Comparison of ENCODE assay signal across 10 mouse cellular contexts in the genomic region with DNA sequence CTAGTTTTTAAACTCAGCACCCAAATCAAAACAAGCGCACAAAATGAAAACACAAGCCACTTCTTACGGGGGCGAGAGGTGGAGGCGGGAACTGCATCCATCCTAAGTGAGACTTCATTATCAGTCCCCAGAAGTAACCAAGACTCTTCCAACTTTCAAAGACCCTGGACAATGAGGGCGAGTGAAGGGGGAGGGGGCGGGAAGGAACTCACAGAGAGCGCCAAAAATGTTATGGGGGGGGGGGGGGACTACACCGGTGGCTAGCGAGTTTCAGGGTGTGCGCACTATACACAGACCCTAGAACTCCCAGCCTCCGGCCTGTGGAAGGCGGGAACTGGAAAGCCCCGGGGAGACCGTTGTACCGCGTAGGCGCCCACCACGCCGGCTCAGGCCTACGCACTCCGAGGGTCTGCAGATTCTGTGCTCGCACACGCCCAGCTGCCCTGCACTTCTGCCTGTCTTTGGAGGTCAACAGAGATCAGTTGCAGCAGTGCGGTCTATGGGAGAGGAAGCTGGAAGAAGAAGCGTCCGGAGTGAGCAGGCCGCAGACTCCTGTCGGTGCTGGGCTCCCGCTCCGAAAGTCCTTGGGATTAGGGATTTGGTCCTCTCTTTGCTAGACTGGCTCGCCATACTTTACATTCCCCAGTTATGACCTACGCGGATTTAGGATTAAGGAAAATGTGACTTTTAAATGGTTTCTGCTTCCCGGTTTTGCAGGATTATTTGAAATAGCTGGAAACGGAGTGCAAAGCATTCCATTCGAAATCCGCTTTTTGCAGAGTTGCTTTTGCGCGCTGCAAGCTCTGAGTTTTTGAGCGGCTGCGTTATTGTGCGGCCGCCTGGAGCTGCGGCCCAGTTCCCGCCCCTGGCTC. TPM values are rescaled to one million over a fixed set of nuclear protein-coding genes. Genes with fewer than 3 reads are reported as not detected.
DNase-seq lines count a peak whose midpoint lies in the region; ATAC-seq and TF ChIP-seq lines count a peak whose summit lies in the region.
"Had no signal": no experiment of that assay in that cellular context is flagged by ENCODE, and none has a peak within 500 bp of the region (broad histone marks: within the 10 kb centered on the region; RNA-seq: fewer than 3 reads in every experiment).

No protein-coding gene starts in this region.

- DNase-seq in cerebellum, postnatal 10 days, result peak; percentile 20 to 42
- no peak for DNase-seq in cerebellum, adult 11 months
- no peak for DNase-seq in lung, adult 18-20 months
- DNase-seq in forebrain, postnatal 0 days, result peak; percentile 75
- no peak for DNase-seq in lung, postnatal 0 days (ENCODE audit: low spot score)
- DNase-seq in adrenal gland, postnatal 36 days, result no peak
- DNase-seq: liver, embryonic 13.5 days had no signal

- no peaks in the 10 kb centered on the region for H3K36me3 ChIP-seq in lung, embryonic 15.5 days
- no peaks in the 10 kb centered on the region for H3K36me3 ChIP-seq in forebrain, postnatal 0 days (ENCODE audit: insufficient read depth)
- no peaks in the 10 kb centered on the region for H3K36me3 ChIP-seq in midbrain, embryonic 16.5 days (ENCODE audit: control insufficient read depth, insufficient read depth, low read length)
- no peaks in the 10 kb centered on the region for H3K36me3 ChIP-seq in lung, postnatal 0 days (ENCODE audit: insufficient read depth, low read length)
- H3K36me3 ChIP-seq: liver, embryonic 13.5 days had no signal

- ATAC-seq in lung, embryonic 15.5 days (ENCODE audit: borderline replicate concordance, extremely low read depth, low FRiP score, low TSS enrichment), result no peak
- no peak for ATAC-seq in forebrain, postnatal 0 days
- no peak for ATAC-seq in midbrain, embryonic 16.5 days
- ATAC-seq in lung, postnatal 0 days, result no peak

- H3K4me3 ChIP-seq in lung, embryonic 15.5 days, result peak overlapping the region; percentile 18; the same call in 1 of the 2 replicates
- H3K4me3 ChIP-seq in forebrain, postnatal 0 days (ENCODE audit: low read depth, low read length), result peak overlapping the region; percentile 42
- H3K4me3 ChIP-seq in midbrain, embryonic 16.5 days (ENCODE audit: low read depth, low read length), result peak overlapping the region; percentile 37
- no peak overlapping the region for H3K4me3 ChIP-seq in lung, postnatal 0 days (ENCODE audit: low read depth, low read length)
- H3K4me3 ChIP-seq: liver, embryonic 13.5 days had no signal

- no peaks in the 10 kb centered on the region for H3K9me3 ChIP-seq in lung, embryonic 15.5 days
- no peaks in the 10 kb centered on the region for H3K9me3 ChIP-seq in forebrain, postnatal 0 days (ENCODE audit: low read length)
- H3K9me3 ChIP-seq in midbrain, embryonic 16.5 days (replicated peaks; ENCODE audit: control insufficient read depth, low read length, poor library complexity, severe bottlenecking), result no peaks in the 10 kb centered on the region
- no peaks in the 10 kb centered on the region for H3K9me3 ChIP-seq in lung, postnatal 0 days (ENCODE audit: low read length)
- H3K9me3 ChIP-seq: liver, embryonic 13.5 days had no signal

- H3K27ac ChIP-seq in lung, embryonic 15.5 days, result no peak overlapping the region
- 0 out of 2 replicates have a peak overlapping the region, but pooled peaks have one; percentile 15 for H3K27ac ChIP-seq in forebrain, postnatal 0 days (ENCODE audit: low read depth, low read length)
- no peak overlapping the region for H3K27ac ChIP-seq in midbrain, embryonic 16.5 days (ENCODE audit: low read length)
- no peak overlapping the region for H3K27ac ChIP-seq in lung, postnatal 0 days (ENCODE audit: low read length)
- H3K27ac ChIP-seq: liver, embryonic 13.5 days had no signal

- 2% methylated on average over 45 of the region's 45 CpGs for WGBS in lung, embryonic 15.5 days
- 3% methylated on average over 45 of the region's 45 CpGs for WGBS in forebrain, postnatal 0 days
- WGBS in midbrain, embryonic 16.5 days, result 2% methylated on average over 45 of the region's 45 CpGs
- 3% methylated on average over 45 of the region's 45 CpGs for WGBS in lung, postnatal 0 days

- H3K4me2 ChIP-seq in lung, embryonic 15.5 days, result peak overlapping the region; percentile 4; the same call in 1 of the 2 replicates
- H3K4me2 ChIP-seq in forebrain, postnatal 0 days (ENCODE audit: low read depth), result peak overlapping the region; percentile 75
- peak overlapping the region; percentile 61 for H3K4me2 ChIP-seq in midbrain, embryonic 16.5 days (ENCODE audit: low read length)
- H3K4me2 ChIP-seq in lung, postnatal 0 days (replicated peaks; ENCODE audit: low read depth, low read length), result no peak overlapping the region
- H3K4me2 ChIP-seq: liver, embryonic 13.5 days had no signal

- TF ChIP-seq EP300 in lung, postnatal 0 days (IDR thresholded peaks at IDR 0.05), result no peak

- H3K9ac ChIP-seq in lung, embryonic 15.5 days, result no peak overlapping the region
- H3K9ac ChIP-seq in forebrain, postnatal 0 days, result peak overlapping the region; percentile 49
- no peak overlapping the region for H3K9ac ChIP-seq in midbrain, embryonic 16.5 days (ENCODE audit: low read depth, low read length)
- no peak overlapping the region for H3K9ac ChIP-seq in lung, postnatal 0 days (replicated peaks; ENCODE audit: low read depth)
- H3K9ac ChIP-seq: liver, embryonic 13.5 days had no signal

- peaks cover 99% of the 10 kb centered on the region for H3K27me3 ChIP-seq in lung, embryonic 15.5 days
- peaks cover 5% of the 10 kb centered on the region; the same call in 1 of the 2 replicates for H3K27me3 ChIP-seq in forebrain, postnatal 0 days (ENCODE audit: insufficient read depth, low read length)
- H3K27me3 ChIP-seq in midbrain, embryonic 16.5 days (ENCODE audit: control insufficient read depth, insufficient read depth, low read depth, low read length), result peaks cover 32% of the 10 kb centered on the region
- peaks cover 82% of the 10 kb centered on the region for H3K27me3 ChIP-seq in lung, postnatal 0 days (replicated peaks; ENCODE audit: insufficient read depth, low read length)

- no peak for TF ChIP-seq CTCF in forebrain, postnatal 0 days (IDR thresholded peaks at IDR 0.05; ENCODE audit: low read depth)
- no peak for TF ChIP-seq CTCF in lung, postnatal 0 days (IDR thresholded peaks at IDR 0.05)

- H3K4me1 ChIP-seq in lung, embryonic 15.5 days, result peaks cover 36% of the 10 kb centered on the region
- H3K4me1 ChIP-seq in forebrain, postnatal 0 days (ENCODE audit: insufficient read depth), result peaks cover 12% of the 10 kb centered on the region
- peaks cover 26% of the 10 kb centered on the region for H3K4me1 ChIP-seq in midbrain, embryonic 16.5 days (ENCODE audit: control insufficient read depth, insufficient read depth, low read length)
- no peaks in the 10 kb centered on the region; the same call in 1 of the 2 replicates for H3K4me1 ChIP-seq in lung, postnatal 0 days (ENCODE audit: insufficient read depth, low read depth, low read length)

RNA-seq across cellular contexts. Expression of a gene that starts 1.5 kb away (rescaled TPM):
- not detected in 2 replicates for polyA plus RNA-seq in lung, embryonic 15.5 days (2015; fragmentation: Nextera tagmentation; extraction: Ambion mirVana)
- 3.9 and 6.2 TPM in 2 replicates for total RNA-seq in forebrain, postnatal 0 days (2014; rRNA removed)
- polyA plus RNA-seq in forebrain, postnatal 0 days (2015; fragmentation: Nextera tagmentation; extraction: Ambion mirVana), result 8.3 and 10.2 TPM in 2 replicates
- 5.2 and 5.6 TPM in 2 replicates for polyA plus RNA-seq in midbrain, embryonic 16.5 days (2015; fragmentation: Nextera tagmentation; extraction: Ambion mirVana)
- not detected in 2 replicates for polyA plus RNA-seq in lung, postnatal 0 days (2015; fragmentation: Nextera tagmentation; extraction: Ambion mirVana)
- not detected for total RNA-seq in adrenal gland, postnatal 36 days (2021)
- polyA plus RNA-seq: liver, embryonic 13.5 days; urinary bladder, adult 2 months had no signal

RNA-seq across cellular contexts. Expression of a gene that starts 1.7 kb away (rescaled TPM):
- polyA plus RNA-seq in lung, embryonic 15.5 days (2015; fragmentation: Nextera tagmentation; extraction: Ambion mirVana), result 12.4 and 13.8 TPM in 2 replicates
- 42.9 and 44.6 TPM in 2 replicates for total RNA-seq in forebrain, postnatal 0 days (2014; rRNA removed)
- polyA plus RNA-seq in forebrain, postnatal 0 days (2015; fragmentation: Nextera tagmentation; extraction: Ambion mirVana), result 35.2 and 39.2 TPM in 2 replicates
- polyA plus RNA-seq in midbrain, embryonic 16.5 days (2015; fragmentation: Nextera tagmentation; extraction: Ambion mirVana), result 39.9 and 43.7 TPM in 2 replicates
- 23.0 and 23.9 TPM in 2 replicates for polyA plus RNA-seq in lung, postnatal 0 days (2015; fragmentation: Nextera tagmentation; extraction: Ambion mirVana)
- 10 to 100 TPM; 25.6 to 29.3 TPM for total RNA-seq in adrenal gland, postnatal 36 days (2021)

Comparison
In these comparisons a context has a peak if more than half of its experiments do, and no peak if none do; other contexts are left out.
1. DNase-seq: peak in cerebellum, postnatal 10 days (2 of 2) and forebrain, postnatal 0 days (single experiment); none in cerebellum, adult 11 months (single experiment), lung, adult 18-20 months (0 of 2), lung, postnatal 0 days (single experiment) and adrenal gland, postnatal 36 days (0 of 2).